Mouse (Mus musculus): ENCODE data around the gene Polr2a. TPM values are rescaled to one million over a fixed set of nuclear protein-coding genes. Genes with fewer than 3 reads are reported as not detected.

The Polr2a gene
- polyA plus RNA-seq, 1 experiment from 2014 or later = 20.6 TPM

DNA sequence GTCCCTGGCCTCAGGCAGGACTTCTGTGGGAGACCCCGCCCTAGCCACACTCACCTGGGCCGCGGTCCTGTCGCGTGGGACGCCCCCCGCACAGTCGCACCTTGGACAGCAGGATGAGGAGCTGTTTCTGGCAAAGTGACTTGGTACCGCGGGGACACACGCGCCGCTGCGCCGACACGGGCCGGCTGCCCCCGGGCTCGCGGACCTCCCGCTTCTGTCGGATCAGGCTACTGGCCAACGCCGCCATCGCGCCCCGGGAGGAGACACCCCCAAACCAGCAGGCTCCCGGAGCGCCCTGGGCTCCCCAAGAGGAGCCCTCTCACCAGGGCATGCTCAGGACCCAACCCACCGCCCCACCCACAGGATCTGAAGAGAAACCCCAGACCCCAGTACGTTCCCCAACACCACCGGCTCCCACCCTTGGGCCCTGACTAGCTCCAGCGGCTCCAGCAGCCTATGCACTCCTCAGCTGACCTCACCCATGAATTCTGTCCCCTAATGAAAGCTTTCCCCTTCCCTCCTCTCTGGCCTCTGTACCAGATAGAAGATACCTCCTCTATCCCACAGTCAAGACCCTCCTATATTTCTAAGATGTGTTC is 43.0 kb upstream of the Polr2a start, which contains the start of gene Fgf11:
Gene Fgf11 (minus strand): TSS at position 479 of the 599 bp plus-strand sequence.
- WGBS = under 1% methylated on average over 28 of the region's 33 CpGs
- H3K4me2 ChIP-seq (ENCODE audit: low read depth, low read length) = peak within 1 kb of the TSS; percentile 99
- peak within 1 kb of the TSS; percentile 83 for H3K9ac ChIP-seq (ENCODE audit: low read length)
- peaks cover 12% of the 10 kb centered on the region for H3K27me3 ChIP-seq (ENCODE audit: control insufficient read depth, insufficient read depth, low read length)
- H3K9me3 ChIP-seq (replicated peaks; ENCODE audit: control insufficient read depth, low read length) = no peaks in the 10 kb centered on the region
- peak within 1 kb of the TSS; percentile 47; the same call in 1 of the 2 replicates for H3K27ac ChIP-seq (ENCODE audit: low read length)
- H3K4me1 ChIP-seq (ENCODE audit: control insufficient read depth, insufficient read depth, low read length) = peaks cover 58% of the 10 kb centered on the region
- no peaks in the 10 kb centered on the region for H3K36me3 ChIP-seq (ENCODE audit: control insufficient read depth, insufficient read depth, low read length)
- no peak for ATAC-seq (ENCODE audit: insufficient read depth, low FRiP score)
- peak within 1 kb of the TSS; percentile 72 for H3K4me3 ChIP-seq (replicated peaks; ENCODE audit: low read length)

DNA sequence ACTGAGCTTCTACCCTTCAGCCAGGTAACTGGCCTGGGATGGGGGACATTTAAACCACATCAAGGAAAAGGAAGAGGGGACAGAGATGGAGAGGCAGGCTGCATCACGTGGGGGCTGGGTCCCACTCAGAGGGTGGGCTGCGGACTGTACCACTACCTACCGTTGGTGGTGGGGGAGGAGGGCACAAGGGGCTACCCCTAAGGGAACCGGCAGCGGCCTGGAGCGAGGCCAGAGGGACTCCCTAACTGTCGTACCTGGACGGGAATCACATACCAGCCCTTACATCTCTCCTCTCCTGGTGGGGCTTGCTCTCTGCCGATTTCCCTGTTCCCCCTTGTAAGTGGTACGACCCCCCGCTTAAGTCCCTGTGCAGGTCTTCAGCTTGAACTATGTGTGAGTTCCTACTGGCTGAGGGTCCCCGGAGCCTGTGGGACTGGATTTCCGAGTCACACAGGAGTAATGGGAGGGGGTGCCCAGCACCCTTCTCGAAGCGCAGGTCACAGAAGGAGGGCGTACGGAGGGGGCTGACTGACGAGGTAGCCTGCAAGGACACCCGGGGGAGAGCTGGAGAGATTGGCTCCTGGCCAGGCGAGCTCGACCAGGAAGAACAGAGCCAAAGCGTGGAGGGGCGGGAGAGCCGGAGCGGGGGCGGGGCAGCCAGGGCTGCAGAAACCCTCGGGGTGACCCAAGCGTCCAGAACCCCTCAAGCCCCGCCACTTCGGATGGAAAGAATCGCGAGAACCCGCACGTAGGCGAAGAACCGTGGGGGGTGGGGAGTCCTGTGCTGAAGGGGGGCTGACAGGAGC is 42.2 kb upstream of the Polr2a start:
- Histone ChIP-seq H3K4me3 (replicated peaks; ENCODE audit: low read length) (peak overlapping the region; percentile 72), H3K27ac (ENCODE audit: low read length) (peak overlapping the region; percentile 47; the same call in 1 of the 2 replicates), H3K9ac (ENCODE audit: low read length) (peak overlapping the region; percentile 83), H3K9me3 (replicated peaks; ENCODE audit: control insufficient read depth, low read length) (no peaks in the 10 kb centered on the region), H3K4me1 (ENCODE audit: control insufficient read depth, insufficient read depth, low read length) (peaks cover 58% of the 10 kb centered on the region), H3K36me3 (ENCODE audit: control insufficient read depth, insufficient read depth, low read length) (no peaks in the 10 kb centered on the region), H3K27me3 (ENCODE audit: control insufficient read depth, insufficient read depth, low read length) (peaks cover 12% of the 10 kb centered on the region), H3K4me2 (ENCODE audit: low read depth, low read length) (peak overlapping the region; percentile 99)
- WGBS = under 1% methylated on average over 35 of the region's 36 CpGs
- peak; percentile 22; the same call in 1 of the 2 replicates for ATAC-seq (ENCODE audit: insufficient read depth, low FRiP score)

DNA sequence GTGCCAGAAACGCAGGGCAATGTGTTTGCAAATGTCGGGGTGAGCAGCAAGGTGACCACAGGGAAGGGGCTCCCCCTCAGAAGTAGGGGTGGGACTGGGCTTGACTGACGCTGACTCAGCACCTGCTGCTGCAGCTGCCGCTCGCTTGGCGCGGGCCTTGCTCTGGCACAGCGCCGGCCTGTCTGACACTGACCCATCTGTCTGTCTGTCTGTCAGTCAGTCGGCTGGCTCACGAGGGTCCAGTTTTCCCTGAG is 41.6 kb upstream of the Polr2a start:
- Histone ChIP-seq H3K36me3 (ENCODE audit: control insufficient read depth, insufficient read depth, low read length) (no peaks in the 10 kb centered on the region), H3K4me3 (replicated peaks; ENCODE audit: low read length) (peak overlapping the region; percentile 72), H3K4me1 (ENCODE audit: control insufficient read depth, insufficient read depth, low read length) (peaks cover 58% of the 10 kb centered on the region), H3K9me3 (replicated peaks; ENCODE audit: control insufficient read depth, low read length) (no peaks in the 10 kb centered on the region), H3K9ac (ENCODE audit: low read length) (peak overlapping the region; percentile 83), H3K4me2 (ENCODE audit: low read depth, low read length) (peak overlapping the region; percentile 99), H3K27me3 (ENCODE audit: control insufficient read depth, insufficient read depth, low read length) (peaks cover 12% of the 10 kb centered on the region), H3K27ac (ENCODE audit: low read length) (peak overlapping the region; percentile 47; the same call in 1 of the 2 replicates)
- ATAC-seq (ENCODE audit: insufficient read depth, low FRiP score) = no peak
- 2% methylated on average over 11 of the region's 11 CpGs for WGBS

DNA sequence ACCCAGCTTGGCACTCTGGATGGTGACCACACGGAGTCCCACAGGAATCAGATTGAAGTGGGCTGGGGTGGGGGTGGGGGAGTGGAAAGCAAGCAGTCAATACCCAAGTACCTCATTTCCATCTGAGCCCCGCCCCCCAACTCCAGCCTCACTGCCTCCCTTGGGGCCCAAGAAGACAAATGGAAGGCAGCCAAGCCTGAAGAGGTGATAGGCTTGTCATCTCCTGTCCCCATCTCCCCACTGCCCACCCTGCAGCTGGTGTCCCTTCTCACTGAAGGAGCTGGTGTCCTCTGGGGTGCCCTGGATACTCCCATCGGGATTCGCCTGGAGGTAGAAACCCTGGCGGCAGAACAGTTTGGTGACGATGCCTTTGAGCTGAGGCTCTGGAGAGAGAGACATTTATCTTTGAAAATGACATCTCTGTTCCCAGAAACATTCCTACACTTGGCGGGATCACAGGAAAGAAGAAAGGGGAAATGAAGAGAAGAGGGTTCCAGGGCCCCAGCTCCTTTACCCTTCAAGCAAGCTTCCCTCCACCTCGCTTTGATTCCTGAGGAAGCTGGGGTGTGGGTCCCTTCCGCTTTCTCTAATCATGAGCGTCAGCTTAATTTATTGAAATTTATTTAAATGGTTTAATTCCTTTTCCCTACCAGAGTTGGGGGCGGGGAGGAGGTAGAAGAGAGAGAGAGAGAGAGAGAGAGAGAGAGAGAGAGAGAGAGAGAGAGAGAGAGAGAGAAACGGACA is 41.1 kb upstream of the Polr2a start:
- peak overlapping the region; percentile 99 for H3K4me2 ChIP-seq (ENCODE audit: low read depth, low read length)
- H3K9ac ChIP-seq (ENCODE audit: low read length) = peak overlapping the region; percentile 35; the same call in 1 of the 2 replicates
- no peaks in the 10 kb centered on the region for H3K9me3 ChIP-seq (replicated peaks; ENCODE audit: control insufficient read depth, low read length)
- peaks cover 53% of the 10 kb centered on the region for H3K4me1 ChIP-seq (ENCODE audit: control insufficient read depth, insufficient read depth, low read length)
- no peak overlapping the region; the same call in 1 of the 2 replicates for H3K4me3 ChIP-seq (replicated peaks; ENCODE audit: low read length)
- H3K27me3 ChIP-seq (ENCODE audit: control insufficient read depth, insufficient read depth, low read length) = peaks cover 10% of the 10 kb centered on the region
- ATAC-seq (ENCODE audit: insufficient read depth, low FRiP score) = no peak
- 0 out of 2 replicates have a peak overlapping the region, but pooled peaks have one; percentile 14 for H3K27ac ChIP-seq (ENCODE audit: low read length)
- 23% methylated on average over 12 of the region's 12 CpGs for whole genome bisulfite sequencing
- H3K36me3 ChIP-seq (ENCODE audit: control insufficient read depth, insufficient read depth, low read length) = no peaks in the 10 kb centered on the region

DNA sequence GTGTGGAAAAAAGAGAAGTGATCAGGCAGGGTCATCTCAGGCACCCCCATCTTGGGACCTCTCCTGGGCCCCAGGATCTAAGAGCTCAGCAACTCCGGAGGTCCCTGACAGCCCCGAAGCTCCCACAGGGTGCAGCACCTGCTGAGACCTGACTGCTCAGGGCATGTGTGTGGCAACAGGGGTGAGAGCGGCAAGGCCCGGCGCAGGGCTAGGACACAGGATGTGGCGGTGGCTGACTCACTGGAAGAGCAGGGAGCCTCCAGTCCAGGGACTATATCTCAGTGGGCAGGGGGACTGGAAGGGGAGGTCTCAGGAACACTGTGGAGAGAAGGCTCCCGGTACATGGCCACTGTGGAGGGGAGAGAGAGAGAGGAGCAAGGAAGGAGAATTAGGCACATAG is 39.5 kb upstream of the Polr2a start:
- no peak overlapping the region for H3K4me2 ChIP-seq (ENCODE audit: low read depth, low read length)
- no peaks in the 10 kb centered on the region for H3K9me3 ChIP-seq (replicated peaks; ENCODE audit: control insufficient read depth, low read length)
- H3K36me3 ChIP-seq (ENCODE audit: control insufficient read depth, insufficient read depth, low read length) = no peaks in the 10 kb centered on the region
- H3K27ac ChIP-seq (ENCODE audit: low read length) = no peak overlapping the region
- 80% methylated on average over 7 of the region's 7 CpGs for WGBS
- peaks cover 9% of the 10 kb centered on the region for H3K27me3 ChIP-seq (ENCODE audit: control insufficient read depth, insufficient read depth, low read length)
- no peak overlapping the region for H3K9ac ChIP-seq (ENCODE audit: low read length)
- no peak for ATAC-seq (ENCODE audit: insufficient read depth, low FRiP score)
- no peak overlapping the region for H3K4me3 ChIP-seq (replicated peaks; ENCODE audit: low read length)
- peaks cover 36% of the 10 kb centered on the region for H3K4me1 ChIP-seq (ENCODE audit: control insufficient read depth, insufficient read depth, low read length)

DNA sequence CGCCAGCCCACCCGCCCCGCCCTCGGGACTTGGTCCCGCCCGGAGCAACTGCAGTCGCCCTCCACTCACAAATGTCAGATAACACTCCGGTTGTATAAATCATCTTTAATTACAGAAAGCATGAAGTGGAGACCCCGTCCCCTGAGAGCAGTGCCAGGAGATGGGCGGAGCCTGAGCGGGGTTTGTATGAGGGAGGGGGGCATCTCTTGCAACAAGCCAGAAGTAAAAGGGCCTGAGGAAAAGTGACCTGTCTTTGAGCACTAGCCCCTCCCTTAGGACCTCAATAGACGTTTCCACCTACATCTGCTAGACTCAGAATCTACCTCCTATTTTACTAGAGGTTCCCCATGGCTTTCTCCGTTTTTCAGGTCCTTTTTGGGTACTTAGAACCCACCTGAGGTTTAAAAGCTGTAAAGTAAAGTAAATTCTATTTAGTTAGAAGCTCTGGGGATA is 37.6 kb upstream of the Polr2a start:
- no peaks in the 10 kb centered on the region for H3K9me3 ChIP-seq (replicated peaks; ENCODE audit: control insufficient read depth, low read length)
- peak overlapping the region; percentile 52 for H3K4me3 ChIP-seq (replicated peaks; ENCODE audit: low read length)
- H3K4me1 ChIP-seq (ENCODE audit: control insufficient read depth, insufficient read depth, low read length) = peaks cover 20% of the 10 kb centered on the region
- H3K27me3 ChIP-seq (ENCODE audit: control insufficient read depth, insufficient read depth, low read length) = no peaks in the 10 kb centered on the region
- 4% methylated on average over 13 of the region's 13 CpGs for WGBS
- peak overlapping the region; percentile 61; the same call in 1 of the 2 replicates for H3K9ac ChIP-seq (ENCODE audit: low read length)
- H3K27ac ChIP-seq (ENCODE audit: low read length) = no peak overlapping the region
- H3K36me3 ChIP-seq (ENCODE audit: control insufficient read depth, insufficient read depth, low read length) = no peaks in the 10 kb centered on the region
- peak overlapping the region; percentile 80 for H3K4me2 ChIP-seq (ENCODE audit: low read depth, low read length)
- no peak for ATAC-seq (ENCODE audit: insufficient read depth, low FRiP score)

DNA sequence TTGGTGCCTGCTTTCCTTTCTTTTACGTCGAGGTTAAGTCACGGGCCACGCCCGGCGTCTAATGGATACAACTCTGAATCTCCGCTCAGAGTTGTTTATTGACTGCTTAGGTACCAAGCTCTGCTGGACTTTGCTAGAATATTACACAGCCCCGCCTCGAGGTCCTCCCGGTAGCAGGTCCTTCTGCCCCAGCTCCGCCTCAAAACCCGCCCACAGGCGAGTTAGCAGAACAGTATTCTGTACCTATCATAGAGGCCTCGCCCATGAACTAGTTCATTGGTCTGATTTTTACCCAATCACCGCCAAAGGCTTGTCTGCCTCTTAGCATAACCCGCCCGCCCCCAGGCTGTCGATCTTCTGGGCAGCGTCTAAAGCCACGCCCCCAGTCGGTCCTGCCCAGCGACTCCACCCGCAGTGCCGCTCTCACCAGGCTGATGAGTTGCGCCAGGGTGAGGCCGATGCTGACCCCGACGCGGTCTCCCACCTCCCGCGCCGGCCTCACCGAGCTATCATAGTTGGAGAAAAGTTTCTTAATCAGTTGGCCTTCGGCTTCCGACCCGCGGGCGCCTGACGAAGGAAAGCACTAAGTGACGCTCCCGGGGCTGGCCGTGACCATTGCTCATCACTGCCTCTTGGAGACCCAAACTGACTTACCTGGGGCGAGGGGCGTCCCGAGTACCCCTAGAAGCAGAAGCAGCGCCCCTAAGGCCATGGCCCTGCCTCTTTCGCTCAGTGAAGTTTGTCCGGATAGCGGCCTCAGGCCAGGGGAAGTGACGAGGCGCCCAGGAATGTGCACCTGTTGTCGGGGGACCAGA is 36.9 kb upstream of the Polr2a start, which contains the start of gene Chrnb1:
Gene Chrnb1 (minus strand): TSS at position 776 of the 815 bp plus-strand sequence.
- Histone ChIP-seq H3K4me3 (replicated peaks; ENCODE audit: low read length) (peak within 1 kb of the TSS; percentile 52), H3K27ac (ENCODE audit: low read length) (no peak within 1 kb of the TSS), H3K9me3 (replicated peaks; ENCODE audit: control insufficient read depth, low read length) (no peaks in the 10 kb centered on the region), H3K9ac (ENCODE audit: low read length) (peak within 1 kb of the TSS; percentile 61), H3K4me1 (ENCODE audit: control insufficient read depth, insufficient read depth, low read length) (peaks cover 14% of the 10 kb centered on the region), H3K27me3 (ENCODE audit: control insufficient read depth, insufficient read depth, low read length) (no peaks in the 10 kb centered on the region), H3K4me2 (ENCODE audit: low read depth, low read length) (peak within 1 kb of the TSS; percentile 80), H3K36me3 (ENCODE audit: control insufficient read depth, insufficient read depth, low read length) (no peaks in the 10 kb centered on the region)
- peak; percentile 97 for ATAC-seq (ENCODE audit: insufficient read depth, low FRiP score)
- WGBS = 2% methylated on average over 52 of the region's 52 CpGs

DNA sequence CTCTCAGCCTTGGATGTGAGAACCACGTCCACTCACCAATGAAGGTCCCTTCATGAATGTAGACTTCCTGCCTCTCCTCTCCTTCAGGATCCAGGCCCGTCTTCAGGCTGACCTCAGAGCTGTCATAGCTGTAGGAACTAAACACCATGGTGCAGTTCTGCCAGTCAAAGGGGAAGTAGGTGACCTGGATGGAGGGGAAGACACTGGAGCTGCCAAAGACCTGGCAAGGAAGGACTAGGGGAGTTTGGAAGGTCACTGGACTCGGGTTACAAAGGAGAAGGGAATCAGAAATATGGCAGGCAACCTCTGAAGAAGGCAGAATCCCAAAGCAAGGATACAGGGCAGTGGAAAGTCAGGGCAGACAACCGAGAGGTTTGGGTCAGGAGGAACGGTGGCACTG is 35.0 kb upstream of the Polr2a start:
- no peak overlapping the region for H3K4me3 ChIP-seq (replicated peaks; ENCODE audit: low read length)
- H3K9ac ChIP-seq (ENCODE audit: low read length) = no peak overlapping the region
- H3K27me3 ChIP-seq (ENCODE audit: control insufficient read depth, insufficient read depth, low read length) = no peaks in the 10 kb centered on the region
- no peak overlapping the region for H3K27ac ChIP-seq (ENCODE audit: low read length)
- no peaks in the 10 kb centered on the region for H3K4me1 ChIP-seq (ENCODE audit: control insufficient read depth, insufficient read depth, low read length)
- H3K4me2 ChIP-seq (ENCODE audit: low read depth, low read length) = no peak overlapping the region
- no peaks in the 10 kb centered on the region for H3K9me3 ChIP-seq (replicated peaks; ENCODE audit: control insufficient read depth, low read length)
- ATAC-seq (ENCODE audit: insufficient read depth, low FRiP score) = no peak
- no peaks in the 10 kb centered on the region for H3K36me3 ChIP-seq (ENCODE audit: control insufficient read depth, insufficient read depth, low read length)
- 69% methylated on average over 5 of the region's 5 CpGs for WGBS
